21 mouse cellular contexts compared by ENCODE assay signal in the genomic region with DNA sequence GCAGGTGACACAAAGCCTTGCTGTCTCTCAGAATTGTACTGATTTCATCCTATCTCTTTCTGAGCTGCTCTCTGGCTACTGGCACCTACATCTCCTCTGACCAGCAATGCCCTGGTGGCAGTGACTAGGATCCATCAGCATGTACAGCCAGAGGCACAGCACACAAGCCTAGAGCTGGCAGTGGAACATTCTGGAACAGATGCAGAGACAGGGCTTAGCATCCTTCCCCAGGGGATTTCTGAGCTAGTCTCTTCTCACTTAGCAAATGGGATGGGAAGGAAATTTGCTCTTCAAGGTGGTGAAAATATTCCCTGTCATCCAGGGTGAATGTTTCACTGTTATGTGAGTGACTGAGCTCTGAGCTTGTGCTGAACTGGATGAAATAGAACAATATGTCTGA.
"Had no signal": no experiment of that assay in that cellular context is flagged by ENCODE, and none has a peak within 500 bp of the region (broad histone marks: within the 10 kb centered on the region; RNA-seq: fewer than 3 reads in every experiment).

No protein-coding gene starts in this region.

- DNase-seq: kidney, adult 18-20 months; kidney, adult 9 months; kidney, postnatal 14 days; kidney, postnatal 4 days; layer of hippocampus, postnatal 36 days; liver; lung, adult 18-20 months; retina, postnatal 1 day; right cerebral cortex, postnatal 25 days; thymus, adult 2 months; thymus, postnatal 14 days; thymus, postnatal 4 days had no signal

- H3K27ac ChIP-seq: limb, embryonic 10.5 days; limb, embryonic 13.5 days; liver, embryonic 12.5 days; liver, embryonic 15.5 days; lung, embryonic 15.5 days; midbrain, embryonic 15.5 days; neural tube, embryonic 13.5 days; stomach, postnatal 0 days had no signal

- H3K4me3 ChIP-seq: limb, embryonic 10.5 days; limb, embryonic 13.5 days; liver, embryonic 12.5 days; liver, embryonic 15.5 days; lung, embryonic 15.5 days; midbrain, embryonic 15.5 days; myocyte; neural tube, embryonic 13.5 days had no signal

- ATAC-seq: liver, embryonic 12.5 days; midbrain, embryonic 15.5 days had no signal
